Mouse (Mus musculus) CD4-positive, CD25-positive, alpha-beta regulatory T cell (primary cell): Measurements from ENCODE around the gene Orm1. TPM values are rescaled to one million over a fixed set of nuclear protein-coding genes. Genes with fewer than 3 reads are reported as not detected.

Experiments
- polyA plus RNA-seq: library from polyadenylated mRNA; unstranded; fragments of 100-300 nt; shearing (Covaris generic); gene quantifications from one replicate; pipeline ENCODE4 v1.2.1, GENCODE M21; 2017

Gene Orm1
- polyA plus RNA-seq: not detected

GRCm38 (mm10) chr4:63344295-63344694 is at the start of gene Orm1:
Orm1 (plus strand) TSS chr4:63344560.

GRCm38 (mm10) chr4:63355877-63356665 is 11.7 kb downstream of the Orm1 start, which contains the start of gene Orm3:
Orm3 (plus strand) TSS chr4:63356162.

GRCm38 (mm10) chr4:63362150-63362549 is 17.8 kb downstream of the Orm1 start, which contains the start of gene Orm2:
Orm2 (plus strand) TSS chr4:63362449.

Other genes with a start within 250 kb of the Orm1 start
- gene Ambp, start 189.8 kb upstream of the Orm1 start, polyA plus RNA-seq: not detected
- not detected for gene Kif12, start 172.4 kb upstream of the Orm1 start, polyA plus RNA-seq
- 0.86 TPM for gene Col27a1, start 130.6 kb upstream of the Orm1 start, polyA plus RNA-seq
- 0.71 TPM for gene Orm3, start 11.6 kb downstream of the Orm1 start, polyA plus RNA-seq
- 0.47 TPM for gene Orm2, start 17.9 kb downstream of the Orm1 start, polyA plus RNA-seq
- gene Akna, start 58.8 kb downstream of the Orm1 start, polyA plus RNA-seq: 334 TPM
- gene Whrn, start 151.4 kb downstream of the Orm1 start, polyA plus RNA-seq: 18.3 TPM
- gene Atp6v1g1, start 200.2 kb downstream of the Orm1 start, polyA plus RNA-seq: 141 TPM
- gene Tmem268, start 214.2 kb downstream of the Orm1 start, polyA plus RNA-seq: 27.6 TPM